Mouse (Mus musculus) hindbrain, embryonic 10.5 days (tissue): ENCODE measurements around the gene Thap2. TPM values are rescaled to one million over a fixed set of nuclear protein-coding genes. Genes with fewer than 3 reads are reported as not detected.

Experiments used
- DNase-seq: peaks from one replicate; pipeline ENCODE4 v3.0.0-alpha.2; 2017; ENCODE audit warnings: low spot score
- H3K27ac ChIP-seq: fragments of 300-500 bp; sonication (generic); 2 replicates; pipeline ENCODE4 v1.5.1; 2016; ENCODE audit warnings: mild to moderate bottlenecking, moderate library complexity
- H3K27me3 ChIP-seq: fragments of 300-500 bp; sonication (generic); 2 replicates; pipeline ENCODE4 v1.6.1; 2016; ENCODE audit warnings: mild to moderate bottlenecking; ENCODE audit not compliant: poor library complexity, insufficient read depth, severe bottlenecking
- H3K36me3 ChIP-seq: fragments of 300-500 bp; sonication (generic); 2 replicates; pipeline ENCODE4 v1.6.1; 2016; ENCODE audit warnings: mild to moderate bottlenecking, moderate library complexity
- H3K4me1 ChIP-seq: fragments of 300-500 bp; sonication (generic); replicated peaks from 2 replicates; pipeline ENCODE4 v1.6.1; 2016; ENCODE audit warnings: mild to moderate bottlenecking
- H3K4me3 ChIP-seq: fragments of 300-500 bp; sonication (generic); 2 replicates; pipeline ENCODE4 v1.5.1; 2016; ENCODE audit warnings: mild to moderate bottlenecking, moderate library complexity
- H3K9me3 ChIP-seq: fragments of 300-500 bp; sonication (generic); 2 replicates; pipeline ENCODE4 v1.6.1; 2016; ENCODE audit warnings: mild to moderate bottlenecking, moderate library complexity
- WGBS: fragments of 180-500 bp; shearing (Covaris S2); methylation state at CpG from one replicate; pipeline ENCODE4 v1.1.7; 2016; 5-methylcytosine and 5-hydroxymethylcytosine counted together
- polyA plus RNA-seq: library from polyadenylated mRNA; unstranded; fragments of >200 nt; fragmentation: Nextera tagmentation; extraction: Ambion mirVana; gene quantifications from 2 replicates; pipeline ENCODE4 v1.2.1, GENCODE M21; 2016

The Thap2 gene
- polyA plus RNA-seq, 1 experiment from 2014 or later: 23.5 TPM

DNA sequence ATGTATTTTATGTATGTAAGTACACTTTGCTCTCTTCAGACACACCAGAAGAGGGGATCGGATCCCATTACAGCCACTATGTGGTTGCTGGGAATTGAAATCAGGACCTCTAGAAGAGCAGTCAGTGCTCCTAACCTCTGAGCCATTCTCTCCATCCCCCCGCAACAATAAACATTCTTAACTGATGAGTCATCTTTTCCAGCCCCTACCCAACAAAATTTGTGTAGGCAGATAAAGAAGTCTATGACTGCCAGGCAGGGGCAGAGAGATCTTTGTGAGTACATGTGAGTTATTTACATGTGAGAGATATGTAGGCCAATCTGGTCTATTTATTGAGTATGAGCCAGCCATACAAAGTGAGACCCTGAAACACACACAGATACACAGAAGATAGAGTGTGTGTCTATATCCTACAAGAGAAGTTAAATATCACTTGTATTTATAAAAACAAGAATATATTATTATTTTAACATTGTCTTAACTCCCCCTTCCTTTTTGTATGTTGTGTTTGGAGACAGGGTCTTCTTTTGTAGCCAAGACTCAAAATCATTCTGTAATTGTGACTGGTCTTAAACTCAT lies 2.6 kb downstream of the Thap2 start:
- DNase-seq: no peak
- no peaks in the 10 kb centered on the region for H3K27me3 ChIP-seq
- H3K4me1 ChIP-seq: peaks cover 26% of the 10 kb centered on the region
- H3K27ac ChIP-seq: no peak overlapping the region
- WGBS: 86% methylated on average over 2 of the region's 2 CpGs
- H3K9me3 ChIP-seq: no peaks in the 10 kb centered on the region
- peaks cover 15% of the 10 kb centered on the region for H3K36me3 ChIP-seq
- peak overlapping the region; percentile 95; the same call in 1 of the 2 replicates for H3K4me3 ChIP-seq

DNA sequence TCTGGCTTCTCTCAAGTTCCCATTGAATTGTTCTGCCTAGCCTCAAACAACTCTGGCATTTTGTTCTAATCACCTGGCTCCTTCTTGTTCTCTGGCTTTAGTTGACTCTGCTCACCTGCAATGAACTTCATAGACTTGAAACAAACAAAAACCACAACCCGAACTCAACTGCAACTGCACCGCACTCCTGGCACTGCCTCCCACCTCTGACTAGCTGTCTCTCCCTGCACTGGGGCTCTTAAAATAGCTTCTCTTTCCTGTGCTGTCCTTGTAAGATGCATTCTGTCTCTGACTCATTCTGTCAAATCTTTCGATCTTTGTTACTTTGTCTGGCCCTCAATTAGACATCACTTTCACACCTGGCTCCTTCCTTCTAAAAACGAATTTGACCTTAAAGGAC lies 21.1 kb downstream of the Thap2 start:
- Histone ChIP-seq H3K27ac (peak overlapping the region; percentile 93), H3K4me1 (peaks cover 21% of the 10 kb centered on the region), H3K36me3 (no peaks in the 10 kb centered on the region), H3K27me3 (no peaks in the 10 kb centered on the region), H3K9me3 (no peaks in the 10 kb centered on the region), H3K4me3 (peak overlapping the region; percentile 68)
- 85% methylated on average over 4 of the region's 4 CpGs for WGBS
- DNase-seq: no peak

DNA sequence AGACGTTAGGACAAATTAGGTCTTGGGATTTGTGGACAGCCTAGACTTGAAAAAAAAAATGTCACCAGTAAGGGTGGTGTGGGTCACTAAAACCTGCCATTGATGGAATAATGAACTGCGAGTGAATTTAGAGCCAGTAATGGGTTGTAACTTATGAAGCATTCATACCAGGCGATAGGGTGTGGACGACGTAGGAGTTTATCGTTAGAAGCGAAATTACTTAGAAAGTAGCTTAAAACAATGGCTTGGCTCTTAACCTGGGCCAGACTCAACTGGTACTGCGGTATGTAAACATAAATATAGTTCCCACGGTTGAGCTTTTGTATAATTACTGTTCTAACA lies 21.6 kb downstream of the Thap2 start:
- peak overlapping the region; percentile 68 for H3K4me3 ChIP-seq
- WGBS: 9% methylated on average over 9 of the region's 9 CpGs

DNA sequence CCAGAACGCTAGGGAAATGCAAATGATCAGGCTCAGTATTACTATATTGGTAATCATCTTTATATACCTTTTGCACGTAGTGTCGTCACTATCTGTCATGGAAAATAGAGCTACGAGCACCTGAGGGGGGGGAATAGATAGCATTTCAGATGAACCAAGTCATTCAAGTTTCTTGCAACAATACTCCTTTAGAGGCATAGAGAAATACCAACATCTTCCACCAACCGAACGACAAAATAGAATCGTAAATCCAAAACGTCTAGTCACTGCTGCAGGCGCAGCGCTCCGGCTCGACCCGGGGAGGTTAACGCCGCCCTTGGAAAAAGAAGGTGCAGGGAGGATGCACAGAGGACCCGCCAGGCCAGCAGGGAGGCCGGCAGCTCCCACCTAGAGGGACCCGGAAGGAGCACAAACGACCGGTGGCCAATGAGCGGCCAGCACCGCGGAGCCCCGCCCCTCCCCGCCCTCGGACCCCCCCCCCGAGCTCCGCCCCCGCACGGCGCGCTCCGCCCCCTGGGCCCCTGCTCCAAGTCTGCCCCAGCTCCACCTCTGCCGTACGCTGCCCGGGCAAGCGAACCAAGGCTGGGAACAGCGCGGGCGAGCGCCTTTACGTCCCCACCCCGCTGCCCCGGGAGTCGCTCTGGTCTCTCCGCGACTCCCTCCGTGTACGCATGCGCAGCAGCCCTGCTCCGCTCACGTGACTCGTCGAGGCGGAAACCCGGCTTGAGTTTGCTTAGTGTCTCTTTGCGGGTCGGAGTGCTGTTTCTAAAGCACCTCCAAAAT lies 22.2 kb downstream of the Thap2 start, which contains the start of gene Tmem19:
Gene Tmem19 (minus strand): TSS at position 662 of the 783 bp plus-strand sequence.
- peak; percentile 97 for DNase-seq
- H3K9me3 ChIP-seq: no peaks in the 10 kb centered on the region
- peaks cover 21% of the 10 kb centered on the region for H3K4me1 ChIP-seq
- H3K27ac ChIP-seq: peak within 1 kb of the TSS; percentile 93
- WGBS: under 1% methylated on average over 58 of the region's 58 CpGs
- peaks cover 4% of the 10 kb centered on the region for H3K36me3 ChIP-seq
- peak within 1 kb of the TSS; percentile 68 for H3K4me3 ChIP-seq
- no peaks in the 10 kb centered on the region for H3K27me3 ChIP-seq

More for the DNA sequence above, 21.6 kb downstream of the Thap2 start:
- Histone ChIP-seq H3K36me3 (no peaks in the 10 kb centered on the region), H3K4me1 (peaks cover 21% of the 10 kb centered on the region), H3K27ac (peak overlapping the region; percentile 93), H3K9me3 (no peaks in the 10 kb centered on the region), H3K27me3 (no peaks in the 10 kb centered on the region)
- no peak for DNase-seq

DNA sequence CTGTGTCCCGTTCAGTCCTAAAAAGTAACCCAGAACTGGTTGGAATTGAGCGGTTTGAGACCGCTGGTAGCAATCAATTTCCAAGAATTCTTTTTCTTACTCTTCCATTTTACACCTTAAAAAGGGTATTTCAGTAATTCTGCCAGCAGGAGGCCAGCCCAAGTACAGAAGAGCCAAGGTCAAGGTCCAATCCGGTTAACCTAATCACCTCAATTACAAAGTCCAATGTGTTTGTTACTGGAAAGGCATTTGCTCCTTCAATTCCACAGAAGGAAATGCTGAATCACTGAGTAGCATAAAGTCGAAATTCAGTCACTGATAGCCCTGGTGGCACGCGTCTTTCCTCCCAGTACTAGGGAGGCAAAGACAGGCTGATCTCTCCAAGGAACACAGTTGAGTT lies 25.2 kb downstream of the Thap2 start:
- no peak for DNase-seq
- H3K36me3 ChIP-seq: peaks cover 21% of the 10 kb centered on the region
- H3K4me3 ChIP-seq: no peak overlapping the region
- 91% methylated on average over 7 of the region's 7 CpGs for WGBS
- no peaks in the 10 kb centered on the region for H3K9me3 ChIP-seq
- no peak overlapping the region for H3K27ac ChIP-seq
- H3K27me3 ChIP-seq: no peaks in the 10 kb centered on the region
- peaks cover 21% of the 10 kb centered on the region for H3K4me1 ChIP-seq

DNA sequence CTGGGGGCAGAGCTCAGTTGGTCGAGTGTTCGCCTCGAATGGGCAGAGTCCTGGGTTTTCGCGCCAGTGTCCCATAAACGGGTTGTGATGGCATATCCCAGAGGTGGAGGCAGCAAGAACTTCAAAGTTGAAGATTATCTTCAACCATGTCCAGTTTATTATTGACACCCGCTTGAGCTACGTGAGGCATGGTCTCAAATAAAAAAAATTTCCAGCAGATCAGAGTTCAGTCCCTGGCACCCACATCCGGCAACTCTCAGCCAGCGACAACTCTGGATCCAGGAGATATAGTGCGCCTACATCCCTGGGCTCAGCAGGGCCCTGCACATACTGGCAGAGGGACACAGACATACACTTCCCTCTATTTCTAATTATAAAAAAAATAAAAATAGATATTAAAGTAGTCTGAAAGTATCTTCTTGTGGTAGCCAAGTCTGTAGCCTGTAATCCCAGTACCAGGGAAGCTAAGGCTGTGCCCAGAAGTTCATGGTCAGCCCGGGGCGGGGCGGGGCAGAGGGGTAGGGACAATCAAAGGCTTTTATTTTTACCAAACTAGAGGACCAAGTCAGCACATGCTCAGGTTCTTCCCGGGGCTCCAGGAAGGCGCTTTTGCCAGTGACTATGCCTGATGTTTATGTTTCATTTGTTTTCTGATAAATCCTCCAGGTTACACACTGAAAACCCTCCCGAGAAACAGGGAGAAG lies 25.9 kb downstream of the Thap2 start:
- Histone ChIP-seq H3K36me3 (peaks cover 21% of the 10 kb centered on the region), H3K27me3 (no peaks in the 10 kb centered on the region), H3K9me3 (no peaks in the 10 kb centered on the region), H3K4me3 (no peak overlapping the region), H3K4me1 (peaks cover 21% of the 10 kb centered on the region), H3K27ac (no peak overlapping the region)
- no peak for DNase-seq
- WGBS: 93% methylated on average over 17 of the region's 17 CpGs

DNA sequence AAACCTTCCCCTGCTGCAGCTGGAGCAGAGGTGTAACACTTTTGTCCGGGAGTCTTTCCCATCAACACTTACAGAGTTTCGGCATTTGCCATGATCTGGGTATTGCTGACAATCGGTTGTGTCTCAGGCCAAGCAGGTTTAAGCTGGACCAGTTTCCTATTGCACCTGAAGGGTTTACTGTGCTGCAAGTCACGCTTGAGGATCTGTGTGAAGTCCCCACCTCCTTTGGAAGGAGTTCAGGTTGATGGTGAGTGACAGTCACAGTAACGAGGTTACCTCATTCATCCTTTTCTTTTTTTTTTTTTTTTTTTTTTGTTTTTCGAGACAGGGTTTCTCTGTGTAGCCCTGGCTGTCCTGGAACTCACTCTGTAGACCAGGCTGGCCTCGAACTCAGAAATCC lies 28.1 kb downstream of the Thap2 start:
- DNase-seq: no peak
- WGBS: 92% methylated on average over 6 of the region's 7 CpGs
- no peaks in the 10 kb centered on the region for H3K9me3 ChIP-seq

DNA sequence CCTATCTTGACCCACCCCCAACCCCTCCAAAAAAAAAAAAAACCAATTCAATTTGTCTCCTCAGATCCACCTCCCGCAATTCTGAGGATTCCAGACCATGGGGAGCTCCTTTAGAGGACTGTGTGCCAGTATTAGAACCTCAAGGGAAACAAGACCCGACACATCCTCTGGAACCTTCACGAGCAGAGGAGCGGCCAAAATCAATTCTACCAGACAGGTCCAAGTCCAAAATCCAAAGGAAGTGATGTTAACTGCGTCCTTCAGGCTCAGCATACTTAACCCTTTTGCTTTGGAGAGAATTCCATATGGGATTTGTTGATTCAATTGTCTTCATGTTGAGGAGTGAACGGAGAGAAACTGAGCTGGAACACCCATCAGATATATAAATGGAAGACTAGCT lies 29.2 kb downstream of the Thap2 start:
- Histone ChIP-seq H3K4me3 (no peak overlapping the region), H3K36me3 (peaks cover 21% of the 10 kb centered on the region), H3K9me3 (no peaks in the 10 kb centered on the region), H3K4me1 (no peaks in the 10 kb centered on the region), H3K27me3 (no peaks in the 10 kb centered on the region), H3K27ac (no peak overlapping the region)
- WGBS: 91% methylated on average over 6 of the region's 6 CpGs
- DNase-seq: no peak

More for the DNA sequence above, 28.1 kb downstream of the Thap2 start:
- H3K4me3 ChIP-seq: no peak overlapping the region
- no peaks in the 10 kb centered on the region for H3K27me3 ChIP-seq
- no peak overlapping the region for H3K27ac ChIP-seq
- peaks cover 7% of the 10 kb centered on the region for H3K4me1 ChIP-seq
- H3K36me3 ChIP-seq: peaks cover 21% of the 10 kb centered on the region

DNA sequence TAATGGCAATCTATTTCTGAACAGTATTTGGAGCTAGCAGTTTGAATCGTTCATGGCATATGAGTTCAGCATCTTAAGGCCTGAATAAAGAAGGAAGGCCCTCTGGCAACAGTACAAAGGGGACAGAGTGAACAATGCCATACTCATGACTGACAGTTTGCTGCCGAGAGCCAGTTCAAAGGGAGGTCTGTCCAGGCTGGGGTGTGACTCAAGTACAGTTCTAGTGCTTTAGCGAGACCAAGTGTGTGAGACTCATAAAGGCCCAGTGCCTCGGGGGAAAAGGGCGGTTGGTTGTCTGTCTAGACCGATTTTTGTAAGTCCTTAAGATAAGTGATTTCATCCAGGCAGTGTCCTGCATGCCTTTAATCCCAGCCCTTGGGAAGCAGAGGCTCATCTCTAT lies 29.7 kb downstream of the Thap2 start:
- 74% methylated on average over 6 of the region's 6 CpGs for WGBS
- Histone ChIP-seq H3K4me1 (no peaks in the 10 kb centered on the region), H3K9me3 (no peaks in the 10 kb centered on the region), H3K27ac (no peak overlapping the region), H3K4me3 (no peak overlapping the region), H3K27me3 (no peaks in the 10 kb centered on the region), H3K36me3 (peaks cover 21% of the 10 kb centered on the region)
- peak; percentile 13 for DNase-seq

DNA sequence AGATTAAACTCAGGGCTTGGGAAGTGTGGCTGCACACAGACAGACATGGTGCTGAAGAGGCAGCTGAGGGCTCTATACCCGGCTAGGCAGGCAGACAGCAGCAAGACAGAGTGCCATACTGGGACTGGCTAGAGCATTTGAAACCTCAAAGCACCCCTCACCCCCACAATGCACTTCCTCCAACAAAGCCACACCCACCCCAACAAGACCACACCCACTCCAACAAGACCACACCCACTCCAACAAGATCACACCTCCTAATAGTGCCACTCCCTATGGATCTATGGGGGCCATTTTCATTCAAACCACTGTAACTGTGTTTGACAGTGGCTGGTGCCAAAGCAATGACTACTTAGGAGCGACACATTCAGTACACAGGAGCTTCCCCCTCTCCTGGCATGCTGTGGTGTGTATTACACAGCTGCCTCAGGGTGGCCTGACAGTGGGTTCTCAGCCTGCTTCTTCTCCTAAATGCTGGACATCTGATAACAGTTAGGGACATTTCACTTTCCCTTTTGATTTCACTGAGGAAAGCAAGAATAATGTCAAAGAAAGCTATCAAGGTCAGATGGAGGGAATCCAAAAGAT lies 33.3 kb downstream of the Thap2 start:
- Histone ChIP-seq H3K4me3 (no peak overlapping the region), H3K36me3 (peaks cover 20% of the 10 kb centered on the region), H3K9me3 (no peaks in the 10 kb centered on the region), H3K27ac (no peak overlapping the region), H3K27me3 (no peaks in the 10 kb centered on the region), H3K4me1 (no peaks in the 10 kb centered on the region)
- 74% methylated on average over 2 of the region's 2 CpGs for WGBS
- no peak for DNase-seq

DNA sequence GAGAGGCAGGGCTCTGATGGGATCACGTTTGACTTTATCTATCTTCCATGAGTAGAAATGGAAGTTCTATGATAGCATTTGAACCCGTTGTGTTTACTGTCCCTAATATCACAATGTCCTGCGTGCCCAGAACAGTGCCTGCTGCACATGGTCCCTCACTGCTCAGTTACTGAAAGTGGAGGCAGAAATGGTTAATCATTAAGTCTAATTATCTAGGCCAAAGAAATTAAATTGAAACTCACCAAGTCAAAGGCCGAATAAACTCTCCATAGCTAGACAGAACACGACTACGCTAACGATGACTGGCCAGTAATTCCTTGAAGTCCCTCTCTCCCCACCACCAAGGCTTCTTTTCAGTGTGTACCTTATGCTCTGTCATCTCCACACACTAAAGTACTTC lies 34.7 kb downstream of the Thap2 start:
- H3K27ac ChIP-seq: no peak overlapping the region
- no peak for DNase-seq
- no peaks in the 10 kb centered on the region for H3K4me1 ChIP-seq
- H3K27me3 ChIP-seq: no peaks in the 10 kb centered on the region
- H3K9me3 ChIP-seq: no peaks in the 10 kb centered on the region
- 91% methylated on average over 7 of the region's 7 CpGs for WGBS
- H3K4me3 ChIP-seq: no peak overlapping the region
- peaks cover 18% of the 10 kb centered on the region for H3K36me3 ChIP-seq

DNA sequence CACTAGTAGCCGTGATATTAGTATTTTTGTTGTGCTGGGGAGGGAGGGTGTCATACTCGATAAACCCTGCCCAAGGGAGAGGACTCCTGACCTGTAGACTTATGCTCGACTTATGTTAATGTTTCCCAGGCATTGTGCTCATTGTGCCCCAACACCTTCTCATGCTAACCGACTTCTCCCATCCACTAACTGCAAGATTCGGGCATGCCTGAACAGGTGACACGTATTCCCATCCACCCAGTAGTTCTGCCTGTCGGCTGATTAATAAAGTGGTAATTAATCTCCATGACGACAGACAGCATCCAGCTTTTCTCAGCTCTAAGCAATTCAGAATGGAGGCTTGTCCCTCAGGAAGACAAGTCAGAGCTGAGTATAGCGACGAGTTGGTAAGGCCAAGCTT lies 35.2 kb downstream of the Thap2 start:
- Histone ChIP-seq H3K4me3 (no peak overlapping the region), H3K9me3 (no peaks in the 10 kb centered on the region), H3K4me1 (no peaks in the 10 kb centered on the region), H3K27me3 (no peaks in the 10 kb centered on the region), H3K36me3 (peaks cover 18% of the 10 kb centered on the region), H3K27ac (no peak overlapping the region)
- WGBS: 85% methylated on average over 10 of the region's 10 CpGs
- no peak for DNase-seq

DNA sequence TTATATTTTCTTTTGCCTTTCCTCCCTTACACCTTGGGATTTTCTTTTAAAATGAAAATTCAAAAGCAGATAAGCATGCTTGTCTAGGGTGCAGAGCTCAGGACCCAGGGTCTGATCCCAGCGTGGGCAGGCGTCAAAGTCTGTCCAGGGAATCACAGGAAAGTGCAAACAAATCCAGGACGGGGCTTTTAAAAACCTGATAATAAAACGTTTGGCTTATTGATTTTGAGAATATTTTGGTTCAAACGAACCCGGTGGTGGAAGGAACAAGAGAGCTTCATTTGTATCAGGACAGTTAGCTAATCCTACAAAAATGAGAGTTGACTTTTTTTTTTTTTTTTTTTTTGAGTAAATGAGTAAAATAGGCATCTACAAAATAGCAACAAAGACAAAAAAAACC lies 36.1 kb downstream of the Thap2 start:
- no peaks in the 10 kb centered on the region for H3K27me3 ChIP-seq
- H3K36me3 ChIP-seq: peaks cover 23% of the 10 kb centered on the region
- no peaks in the 10 kb centered on the region for H3K4me1 ChIP-seq
- no peak overlapping the region for H3K4me3 ChIP-seq
- H3K9me3 ChIP-seq: no peaks in the 10 kb centered on the region
- no peak for DNase-seq
- no peak overlapping the region for H3K27ac ChIP-seq
- WGBS: 88% methylated on average over 6 of the region's 6 CpGs
